Mouse (Mus musculus): ENCODE measurements around the gene Fut11. TPM values are rescaled to one million over a fixed set of nuclear protein-coding genes. Genes with fewer than 3 reads are reported as not detected.

Fut11 gene
- 0.37 TPM in 2 replicates for polyA plus RNA-seq (2012)

GRCm38 (mm10) chr14:20694884-20695760 lies at the start of gene Fut11:
Fut11 (plus strand) TSS chr14:20694968.
- peaks cover 74% of the 10 kb centered on the region for H3K36me3 ChIP-seq (ENCODE audit: control insufficient read depth)
- TF ChIP-seq TAL1 (IDR thresholded peaks at IDR 0.05; ENCODE audit: low read length) (no peak), GATA1 (IDR thresholded peaks at IDR 0.05; ENCODE audit: low read length) (no peak)
- H3K4me3 ChIP-seq (replicated peaks) = peak within 1 kb of the TSS; percentile 95
- no peaks in the 10 kb centered on the region for H3K9me3 ChIP-seq (ENCODE audit: control insufficient read depth, low read length)
- H3K27me3 ChIP-seq (ENCODE audit: control insufficient read depth) = no peaks in the 10 kb centered on the region
- peaks cover 56% of the 10 kb centered on the region for H3K4me1 ChIP-seq (ENCODE audit: control insufficient read depth)

DNA sequence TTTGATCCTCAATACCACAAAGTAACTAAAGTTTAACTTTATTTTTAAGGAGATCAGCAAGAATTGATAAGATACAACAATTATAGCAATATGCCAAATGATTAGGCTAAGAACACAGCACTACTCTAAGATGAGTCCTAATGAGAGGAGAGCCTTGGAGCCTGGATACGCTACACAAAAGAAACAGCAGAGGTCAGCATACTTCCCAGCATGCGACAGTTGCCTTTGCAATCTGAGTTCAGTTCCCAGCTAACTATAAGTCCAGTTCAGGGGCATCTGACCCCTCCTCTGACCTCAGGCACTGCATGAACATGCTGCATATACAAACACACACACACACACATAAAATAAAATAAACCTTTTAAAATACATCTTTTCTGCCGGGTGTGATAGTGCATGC lies 49.2 kb upstream of the Fut11 start:
- Histone ChIP-seq H3K4me3 (replicated peaks) (no peak overlapping the region), H3K4me1 (ENCODE audit: control insufficient read depth) (peaks cover 19% of the 10 kb centered on the region), H3K9me3 (ENCODE audit: control insufficient read depth, low read length) (no peaks in the 10 kb centered on the region), H3K36me3 (ENCODE audit: control insufficient read depth) (no peaks in the 10 kb centered on the region), H3K27me3 (ENCODE audit: control insufficient read depth) (no peaks in the 10 kb centered on the region)
- TF ChIP-seq GATA1 (IDR thresholded peaks at IDR 0.05; ENCODE audit: low read length) (no peak; the same call in 1 of the 2 replicates), TAL1 (IDR thresholded peaks at IDR 0.05; ENCODE audit: low read length) (no peak)

DNA sequence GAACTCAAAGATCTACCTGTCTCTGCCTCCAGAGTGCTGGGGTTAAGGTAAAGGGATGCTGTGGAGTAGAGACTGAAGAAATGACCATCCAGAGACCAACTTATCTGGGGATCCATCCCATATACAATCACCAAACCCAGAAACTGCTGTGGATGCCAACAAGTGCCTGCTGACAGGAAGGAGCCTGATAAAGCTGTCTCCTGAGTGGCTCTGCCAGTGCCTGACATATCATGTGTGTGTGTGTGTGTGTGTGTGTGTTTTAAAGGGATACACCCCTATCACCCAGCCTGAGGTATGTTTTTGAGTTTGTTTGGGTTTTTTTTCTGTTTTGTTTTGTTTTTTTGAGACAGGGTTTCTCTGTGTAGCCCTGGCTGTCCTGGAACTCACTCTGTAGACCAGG lies 48.4 kb upstream of the Fut11 start:
- no peaks in the 10 kb centered on the region for H3K27me3 ChIP-seq (ENCODE audit: control insufficient read depth)
- no peaks in the 10 kb centered on the region for H3K9me3 ChIP-seq (ENCODE audit: control insufficient read depth, low read length)
- H3K4me1 ChIP-seq (ENCODE audit: control insufficient read depth) = peaks cover 19% of the 10 kb centered on the region
- TF ChIP-seq TAL1 (IDR thresholded peaks at IDR 0.05; ENCODE audit: low read length) (no peak), GATA1 (IDR thresholded peaks at IDR 0.05; ENCODE audit: low read length) (no peak)
- H3K36me3 ChIP-seq (ENCODE audit: control insufficient read depth) = no peaks in the 10 kb centered on the region
- no peak overlapping the region for H3K4me3 ChIP-seq (replicated peaks)

- Histone ChIP-seq H3K36me3 (ENCODE audit: control insufficient read depth) (no peaks in the 10 kb centered on the region), H3K27me3 (ENCODE audit: control insufficient read depth) (no peaks in the 10 kb centered on the region), H3K9me3 (ENCODE audit: control insufficient read depth, low read length) (no peaks in the 10 kb centered on the region), H3K4me3 (replicated peaks) (no peak overlapping the region), H3K4me1 (ENCODE audit: control insufficient read depth) (peaks cover 8% of the 10 kb centered on the region; the same call in 1 of the 2 replicates)
- TF ChIP-seq GATA1 (IDR thresholded peaks at IDR 0.05; ENCODE audit: low read length) (no peak), TAL1 (IDR thresholded peaks at IDR 0.05; ENCODE audit: low read length) (no peak)
Observed at GRCm38 (mm10) chr14:20651000-20651399, 43.8 kb upstream of the Fut11 start.

DNA sequence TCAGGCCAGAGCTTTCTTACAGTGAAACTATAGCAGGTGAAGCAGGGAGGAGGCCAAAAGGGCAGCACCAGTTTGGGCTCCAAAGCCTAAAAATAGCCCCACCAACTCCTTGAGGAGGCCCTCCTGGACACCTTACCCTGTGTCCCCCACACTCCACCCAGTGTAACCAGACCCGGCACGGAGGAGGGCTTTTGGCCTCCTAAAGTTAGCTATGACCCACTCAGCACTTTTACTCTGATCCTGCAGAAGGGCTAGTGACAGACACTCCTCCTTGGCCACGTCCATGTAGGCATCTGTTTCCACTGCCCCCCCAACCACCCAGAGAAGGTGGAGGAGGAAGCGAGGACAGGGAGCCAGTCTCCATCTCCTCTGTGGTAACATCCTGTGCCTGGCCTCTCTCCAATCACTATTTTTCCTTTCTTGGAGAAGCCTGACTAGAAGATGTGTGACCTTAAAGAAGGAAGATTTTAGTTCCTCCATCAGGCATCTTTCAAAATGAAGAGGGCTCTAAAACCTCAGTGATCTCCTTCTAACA lies 43.0 kb upstream of the Fut11 start:
- Histone ChIP-seq H3K4me1 (ENCODE audit: control insufficient read depth) (peaks cover 3% of the 10 kb centered on the region; the same call in 1 of the 2 replicates), H3K9me3 (ENCODE audit: control insufficient read depth, low read length) (no peaks in the 10 kb centered on the region), H3K36me3 (ENCODE audit: control insufficient read depth) (no peaks in the 10 kb centered on the region), H3K4me3 (replicated peaks) (no peak overlapping the region), H3K27me3 (ENCODE audit: control insufficient read depth) (no peaks in the 10 kb centered on the region)
- TF ChIP-seq GATA1 (IDR thresholded peaks at IDR 0.05; ENCODE audit: low read length) (no peak), TAL1 (IDR thresholded peaks at IDR 0.05; ENCODE audit: low read length) (no peak)

DNA sequence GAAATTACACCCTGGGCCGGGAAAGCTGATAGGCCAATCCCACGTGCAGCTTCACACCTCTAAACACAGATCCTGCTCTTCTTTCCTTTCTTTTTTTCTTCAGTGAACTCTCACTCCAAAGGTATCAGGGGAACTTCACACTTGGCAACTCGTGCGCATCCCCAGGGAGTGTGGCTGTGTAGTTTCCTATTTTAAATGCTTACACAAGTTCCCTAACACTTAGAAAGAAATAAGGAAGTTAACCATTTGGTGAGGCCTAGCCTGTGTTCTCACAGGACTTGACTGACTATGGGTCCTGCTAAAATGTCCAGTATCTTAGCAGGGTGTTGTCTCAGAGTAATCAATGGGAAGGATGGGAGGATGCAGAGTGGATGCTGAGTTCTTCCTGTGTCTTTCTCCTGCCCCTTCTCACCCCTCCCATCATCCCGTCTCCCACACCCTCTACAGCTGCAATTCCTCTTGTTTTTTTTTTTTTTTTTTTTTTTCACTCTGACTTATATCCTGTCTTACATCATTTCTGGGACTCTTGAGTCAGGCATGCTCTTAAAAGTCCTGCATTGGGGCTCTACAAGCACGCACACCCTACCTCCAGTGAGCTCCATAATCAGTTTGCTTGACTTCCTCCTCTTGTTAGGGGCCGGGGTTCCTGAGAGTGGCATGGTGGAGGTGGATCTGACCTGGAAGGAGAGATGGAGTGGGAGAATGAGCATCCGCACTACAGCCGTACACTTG lies 39.9 kb upstream of the Fut11 start:
- TF ChIP-seq TAL1 (IDR thresholded peaks at IDR 0.05; ENCODE audit: low read length) (no peak), GATA1 (IDR thresholded peaks at IDR 0.05; ENCODE audit: low read length) (no peak)
- Histone ChIP-seq H3K27me3 (ENCODE audit: control insufficient read depth) (no peaks in the 10 kb centered on the region), H3K4me1 (ENCODE audit: control insufficient read depth) (peaks cover 3% of the 10 kb centered on the region), H3K36me3 (ENCODE audit: control insufficient read depth) (no peaks in the 10 kb centered on the region), H3K9me3 (ENCODE audit: control insufficient read depth, low read length) (no peaks in the 10 kb centered on the region), H3K4me3 (replicated peaks) (no peak overlapping the region)

GRCm38 (mm10) chr14:20655731-20656130 lies 39.0 kb upstream of the Fut11 start:
- Histone ChIP-seq H3K36me3 (ENCODE audit: control insufficient read depth) (no peaks in the 10 kb centered on the region), H3K9me3 (ENCODE audit: control insufficient read depth, low read length) (no peaks in the 10 kb centered on the region), H3K27me3 (ENCODE audit: control insufficient read depth) (peaks cover 1% of the 10 kb centered on the region), H3K4me1 (ENCODE audit: control insufficient read depth) (peaks cover 9% of the 10 kb centered on the region), H3K4me3 (replicated peaks) (no peak overlapping the region)
- TF ChIP-seq TAL1 (IDR thresholded peaks at IDR 0.05; ENCODE audit: low read length) (no peak), GATA1 (IDR thresholded peaks at IDR 0.05; ENCODE audit: low read length) (no peak)

DNA sequence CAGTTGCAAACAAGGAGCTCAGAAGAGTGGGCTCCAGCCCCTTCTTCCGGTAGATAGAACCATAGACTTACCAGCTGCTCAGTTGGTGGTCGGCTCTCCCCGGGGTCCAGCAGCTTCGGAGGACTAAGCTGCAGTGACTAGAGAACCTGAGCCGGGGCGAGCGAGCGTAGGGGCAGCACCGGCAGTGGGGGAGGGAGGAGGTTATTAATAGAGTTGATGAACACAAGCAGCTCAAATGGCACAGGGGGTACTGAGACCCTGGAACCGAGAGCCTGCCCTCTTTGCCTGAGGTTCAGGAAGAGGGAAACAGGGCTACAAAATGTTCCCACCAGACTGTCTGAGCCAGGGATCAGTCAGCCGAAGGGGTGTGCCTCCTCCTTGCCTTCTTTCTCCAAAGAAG lies 38.4 kb upstream of the Fut11 start, which contains the start of gene Myoz1:
TSS of gene Myoz1 (minus strand) at position 180 of the 400 bp plus-strand sequence.
- Histone ChIP-seq H3K4me3 (replicated peaks) (no peak within 1 kb of the TSS), H3K9me3 (ENCODE audit: control insufficient read depth, low read length) (no peaks in the 10 kb centered on the region), H3K27me3 (ENCODE audit: control insufficient read depth) (peaks cover 7% of the 10 kb centered on the region), H3K4me1 (ENCODE audit: control insufficient read depth) (peaks cover 15% of the 10 kb centered on the region), H3K36me3 (ENCODE audit: control insufficient read depth) (no peaks in the 10 kb centered on the region)
- no peak for TF ChIP-seq GATA1 (IDR thresholded peaks at IDR 0.05; ENCODE audit: low read length)
- TF ChIP-seq TAL1 (IDR thresholded peaks at IDR 0.05; ENCODE audit: low read length) = no peak

GRCm38 (mm10) chr14:20658326-20658725 lies 36.4 kb upstream of the Fut11 start:
- Histone ChIP-seq H3K4me3 (replicated peaks) (no peak overlapping the region), H3K27me3 (ENCODE audit: control insufficient read depth) (peaks cover 27% of the 10 kb centered on the region), H3K36me3 (ENCODE audit: control insufficient read depth) (no peaks in the 10 kb centered on the region), H3K4me1 (ENCODE audit: control insufficient read depth) (peaks cover 23% of the 10 kb centered on the region), H3K9me3 (ENCODE audit: control insufficient read depth, low read length) (no peaks in the 10 kb centered on the region)
- no peak for TF ChIP-seq GATA1 (IDR thresholded peaks at IDR 0.05; ENCODE audit: low read length)
- no peak for TF ChIP-seq TAL1 (IDR thresholded peaks at IDR 0.05; ENCODE audit: low read length)

All from erythroblast, embryonic 14.5 days (primary cell).